Mouse (Mus musculus): Measurements from ENCODE around the gene Batf.
"Not testable (repeated sequence)": the region's sequence is repeated elsewhere in the genome, so short reads cannot be mapped to it uniquely, and the experiment has no call there.

The Batf gene

GRCm38 (mm10) chr12:85684411-85685275, 1.8 kb upstream of the Batf start:
- no peak for DNase-seq (ENCODE audit: low spot score in 2 of 2)

GRCm38 (mm10) chr12:85687217-85687533, 706 bp downstream of the Batf start:
- no peak for DNase-seq (ENCODE audit: low spot score in 2 of 2)

GRCm38 (mm10) chr12:85687846-85688245, 1.4 kb downstream of the Batf start:
- DNase-seq (ENCODE audit: low spot score in 2 of 2): no peak

GRCm38 (mm10) chr12:85695787-85696186, 9.3 kb downstream of the Batf start:
- DNase-seq (ENCODE audit: low spot score in 2 of 2): no peak

- DNase-seq (ENCODE audit: low spot score in 2 of 2): no peak
Measured at GRCm38 (mm10) chr12:85696436-85696835, 10.0 kb downstream of the Batf start.

GRCm38 (mm10) chr12:85698179-85698578, 11.7 kb downstream of the Batf start:
- DNase-seq (ENCODE audit: low spot score in 2 of 2): not testable (repeated sequence)

- DNase-seq (ENCODE audit: low spot score in 2 of 2): no peak
Measured at GRCm38 (mm10) chr12:85700191-85700841, 13.8 kb downstream of the Batf start.

- DNase-seq (ENCODE audit: low spot score in 2 of 2): no peak
Measured at GRCm38 (mm10) chr12:85700842-85701223, 14.4 kb downstream of the Batf start.

GRCm38 (mm10) chr12:85702166-85703055, 15.9 kb downstream of the Batf start:
- no peak for DNase-seq (ENCODE audit: low spot score in 2 of 2)

- DNase-seq (ENCODE audit: low spot score in 2 of 2): no peak
Measured at GRCm38 (mm10) chr12:85703507-85703906, 17.0 kb downstream of the Batf start.

GRCm38 (mm10) chr12:85704566-85704965, 18.1 kb downstream of the Batf start:
- DNase-seq (ENCODE audit: low spot score in 2 of 2): peak in 1 of 2 experiments; percentile 49

GRCm38 (mm10) chr12:85705002-85705830, 18.7 kb downstream of the Batf start:
- DNase-seq (ENCODE audit: low spot score in 2 of 2): peak; percentile 69 to 81

GRCm38 (mm10) chr12:85705831-85706530, 19.5 kb downstream of the Batf start:
- no peak for DNase-seq (ENCODE audit: low spot score in 2 of 2)

GRCm38 (mm10) chr12:85706906-85707305, 20.4 kb downstream of the Batf start:
- no peak for DNase-seq (ENCODE audit: low spot score in 2 of 2)

GRCm38 (mm10) chr12:85707391-85707790, 20.9 kb downstream of the Batf start:
- DNase-seq (ENCODE audit: low spot score in 2 of 2): no peak

GRCm38 (mm10) chr12:85708556-85708955, 22.1 kb downstream of the Batf start:
- no peak for DNase-seq (ENCODE audit: low spot score in 2 of 2)

GRCm38 (mm10) chr12:85710695-85711094, 24.2 kb downstream of the Batf start:
- DNase-seq (ENCODE audit: low spot score in 2 of 2): peak in 1 of 2 experiments; percentile 30

GRCm38 (mm10) chr12:85712587-85712986, 26.1 kb downstream of the Batf start:
- DNase-seq (ENCODE audit: low spot score in 2 of 2): no peak

GRCm38 (mm10) chr12:85714126-85714525, 27.7 kb downstream of the Batf start:
- no peak for DNase-seq (ENCODE audit: low spot score in 2 of 2)

GRCm38 (mm10) chr12:85725306-85725705, 38.8 kb downstream of the Batf start:
- DNase-seq (ENCODE audit: low spot score in 2 of 2): no peak

Data from spleen, postnatal 10 days (tissue).